Mouse (Mus musculus) bone marrow, adult 2 months (tissue): ENCODE data around the gene Bloc1s3.

Source experiments
- CTCF ChIP-seq: fragments of 200-500 bp; IDR thresholded peaks from 2 replicates; pipeline ENCODE4 v1.5.1; 2011; ENCODE audit warnings: low read length, control low read depth; ENCODE audit not compliant: control insufficient read depth, insufficient read depth
- POLR2A ChIP-seq: fragments of 200-500 bp; IDR thresholded peaks from 2 replicates; pipeline ENCODE4 v1.6.1; 2011; ENCODE audit warnings: low read depth, mild to moderate bottlenecking, control low read depth, low read length, borderline replicate concordance; ENCODE audit not compliant: control insufficient read depth

DNA sequence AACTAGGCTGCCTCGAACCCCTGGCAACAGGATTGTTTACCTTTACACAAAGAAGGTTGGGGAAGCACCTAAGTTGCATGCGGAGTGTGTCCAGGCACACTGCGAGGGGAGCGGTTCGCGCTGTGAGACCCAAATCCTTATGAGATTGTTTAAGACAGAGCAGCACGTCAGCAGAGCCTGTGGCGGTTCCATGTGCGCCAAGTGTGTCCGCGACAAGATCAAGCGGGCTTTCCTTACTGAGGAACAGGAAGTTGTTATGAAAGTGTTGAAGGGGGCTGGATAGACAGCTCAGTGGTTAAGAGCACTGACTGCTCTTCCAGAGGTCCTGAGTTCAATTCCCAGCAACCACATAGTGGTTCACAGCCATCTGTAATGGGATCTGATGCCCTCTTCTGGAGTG lies 39.9 kb downstream of the Bloc1s3 start:
- TF ChIP-seq POLR2A (no peak), CTCF (no peak)
